ENCODE assay signal across 8 mouse cellular contexts in the genomic region with DNA sequence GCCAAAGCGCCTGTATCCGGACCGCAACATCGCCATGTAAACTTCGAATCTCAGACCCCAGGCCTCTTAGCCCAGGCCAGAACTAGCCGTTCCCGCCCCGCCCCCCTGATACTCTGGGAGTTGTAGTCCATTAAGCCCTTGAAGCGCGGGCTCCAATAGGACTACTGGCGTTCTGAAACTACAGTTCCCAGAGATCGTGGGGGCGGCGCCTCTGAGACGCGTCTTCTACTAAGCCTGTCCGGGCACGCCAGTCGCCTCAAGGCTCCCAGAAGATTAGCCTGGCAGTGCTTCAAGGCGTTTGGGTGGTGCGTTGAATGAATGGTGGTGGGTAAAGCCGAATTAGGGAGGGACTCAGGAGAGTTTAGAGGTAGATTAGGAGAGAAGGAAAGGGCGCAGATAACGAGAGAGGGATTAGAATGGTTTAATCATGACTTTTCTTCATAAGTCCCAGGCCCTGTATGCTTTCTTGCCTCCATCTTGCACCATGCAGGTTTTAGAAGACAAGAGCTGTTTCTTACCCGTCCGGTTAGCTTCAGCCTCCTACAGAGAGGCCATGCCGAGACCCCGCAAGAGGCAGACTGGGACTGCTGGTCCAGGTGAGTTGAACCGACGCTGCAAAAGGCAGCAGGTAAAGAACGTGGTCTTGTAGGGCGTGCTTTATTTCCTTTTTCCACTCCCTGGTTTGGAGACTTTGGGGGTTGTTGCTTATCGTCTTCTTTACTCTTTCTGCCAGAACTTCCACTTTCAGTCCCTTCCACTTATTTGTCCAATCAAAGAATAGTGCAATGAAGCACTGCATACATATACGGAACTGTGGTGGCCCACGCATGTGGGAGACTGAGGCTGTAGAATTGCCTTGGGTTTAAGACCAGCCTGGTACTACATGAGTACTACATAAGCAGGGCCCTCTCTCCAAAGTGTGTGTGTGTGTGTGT. TPM values are rescaled to one million over a fixed set of nuclear protein-coding genes. Genes with fewer than 3 reads are reported as not detected.
DNase-seq lines count a peak whose midpoint lies in the region; ATAC-seq and TF ChIP-seq lines count a peak whose summit lies in the region.

A gene (minus strand): TSS at position 106 of the 935 bp plus-strand sequence.
A gene (plus strand): TSS at position 250 of the 935 bp plus-strand sequence.

- ATAC-seq in forebrain, embryonic 15.5 days (replicated peaks), result peak; percentile 100
- ATAC-seq in neutrophil, adult 5-6 weeks (ENCODE audit: extremely low read depth, insufficient number of reproducible peaks, low FRiP score, poor library complexity, severe bottlenecking), result peak; percentile 99

- in situ Hi-C loops in ES-E14 (cut with MboI; ENCODE audit: low sequenced_read_pairs in 2 of 2, unreplicated experiment in 2 of 2), result no loop called here

- peak within 1 kb of the TSS; percentile 96 for H3K9ac ChIP-seq in ES-E14 (ENCODE audit: insufficient read depth, low read depth, low read length, poor library complexity, severe bottlenecking)
- H3K9ac ChIP-seq in forebrain, embryonic 15.5 days (replicated peaks), result peak within 1 kb of the TSS; percentile 80

- H3K27ac ChIP-seq in ES-E14 (ENCODE audit: insufficient read depth, low read depth, low read length, poor library complexity, severe bottlenecking), result no peak within 1 kb of the TSS
- peak within 1 kb of the TSS; percentile 69 for H3K27ac ChIP-seq in forebrain, embryonic 15.5 days (replicated peaks)

- TF ChIP-seq CTCF in lung, adult 2 months (IDR thresholded peaks at IDR 0.05; ENCODE audit: insufficient read depth, low read length), result no peak

- intact Hi-C loops in heart, postnatal 25 days (cut with DNase I), result loop anchor here (2.0 kb wide), 1 partner anchor 29 kb away; no protein-coding TSS in a partner anchor

- peak; percentile 72; the same call in 1 of the 2 replicates for TF ChIP-seq POLR2A in lung, adult 2 months (IDR thresholded peaks at IDR 0.05; ENCODE audit: borderline replicate concordance, extremely low read depth, low read depth, low read length)

- DNase-seq in ES-E14 (ENCODE audit: low read depth, low spot score), result peak; percentile 97
- DNase-seq in cerebellum, adult 11-12 months, result peak; percentile 96
- DNase-seq in heart, postnatal 25 days (ENCODE audit: low spot score), result peak; percentile 92
- peak; percentile 93 to 98 for DNase-seq in layer of hippocampus, adult 18-20 months (ENCODE audit: low spot score in 2 of 2)
- peak; percentile 89 for DNase-seq in lung, adult 2 months
- DNase-seq in thymus, adult 18-20 months, result peak; percentile 90

- H3K4me1 ChIP-seq in ES-E14 (ENCODE audit: control insufficient read depth in 2 of 2, insufficient read depth in 2 of 2, low read length in 2 of 2, poor library complexity in 1 of 2), result peaks cover 4 to 5% of the 10 kb centered on the region in 2 experiments; a peak in 3 of 4 replicates
- peaks cover 28% of the 10 kb centered on the region for H3K4me1 ChIP-seq in forebrain, embryonic 15.5 days
- peaks cover 4% of the 10 kb centered on the region; the same call in 1 of the 2 replicates for H3K4me1 ChIP-seq in lung, adult 2 months (ENCODE audit: control insufficient read depth, insufficient read depth, low read length)

- no peaks in the 10 kb centered on the region for H3K9me3 ChIP-seq in ES-E14 (ENCODE audit: control insufficient read depth, insufficient read depth, low read depth, low read length)
- no peaks in the 10 kb centered on the region for H3K9me3 ChIP-seq in forebrain, embryonic 15.5 days

- peak within 1 kb of the TSS; percentile 74 for H3K4me2 ChIP-seq in forebrain, embryonic 15.5 days (replicated peaks)

- H3K4me3 ChIP-seq in ES-E14 (ENCODE audit: insufficient read depth in 1 of 2, low read depth in 1 of 2, low read length in 2 of 2, poor library complexity in 1 of 2, severe bottlenecking in 1 of 2), result peak within 1 kb of the TSS; percentile 84 to 86
- peak within 1 kb of the TSS; percentile 83 for H3K4me3 ChIP-seq in forebrain, embryonic 15.5 days
- H3K4me3 ChIP-seq in lung, adult 2 months (replicated peaks; ENCODE audit: extremely low read depth, low read depth, low read length), result peak within 1 kb of the TSS; percentile 93

- WGBS in forebrain, embryonic 15.5 days, result 1% methylated on average over 35 of the region's 35 CpGs
- under 1% methylated on average over 35 of the region's 35 CpGs for WGBS in lung, adult 2 months

- peaks cover 8% of the 10 kb centered on the region for H3K36me3 ChIP-seq in ES-E14 (ENCODE audit: control insufficient read depth, insufficient read depth, low read length, poor library complexity, severe bottlenecking)
- peaks cover 4% of the 10 kb centered on the region for H3K36me3 ChIP-seq in forebrain, embryonic 15.5 days

- no peaks in the 10 kb centered on the region for H3K27me3 ChIP-seq in forebrain, embryonic 15.5 days

TF ChIP-seq in ES-E14, 5 proteins besides CTCF, POLR2A, EP300 and RAD21:
- TF ChIP-seq ZC3H11A (IDR thresholded peaks at IDR 0.05; ENCODE audit: borderline replicate concordance, low read depth, low read length) (no peak), HCFC1 (IDR thresholded peaks at IDR 0.05; ENCODE audit: borderline replicate concordance, insufficient read depth, low read length) (peak; percentile 96), ZNF384 (IDR thresholded peaks at IDR 0.05; ENCODE audit: low read depth, low read length) (no peak)

RNA-seq across cellular contexts. Expression of the first gene that starts in this region (rescaled TPM):
- 33.2 and 39.6 TPM in 2 replicates for total RNA-seq in ES-E14 (2012; rRNA removed)
- polyA plus RNA-seq in forebrain, embryonic 15.5 days (2015; fragmentation: Nextera tagmentation; extraction: Ambion mirVana), result 43.7 and 50.5 TPM in 2 replicates
- 10 to 100 TPM; 48.7 to 57.7 TPM for total RNA-seq in heart, postnatal 25 days (2021)
- total RNA-seq in layer of hippocampus, adult 18-20 months (2021), result 10 to 100 TPM; 41.0 to 41.2 TPM
- polyA plus RNA-seq in lung, adult 2 months (2012; rRNA removed), result 13.9 and 22.4 TPM in 2 replicates
- total RNA-seq in neutrophil, adult 5-6 weeks (2017), result 3.4 and 5.3 TPM in 2 replicates

RNA-seq across cellular contexts. Expression of the second gene that starts in this region (rescaled TPM):
- 103 and 112 TPM in 2 replicates for total RNA-seq in ES-E14 (2012; rRNA removed)
- polyA plus RNA-seq in forebrain, embryonic 15.5 days (2015; fragmentation: Nextera tagmentation; extraction: Ambion mirVana), result 142 and 149 TPM in 2 replicates
- 10 to 100 TPM; 24.9 to 28.9 TPM for total RNA-seq in heart, postnatal 25 days (2021)
- 100 to 1,000 TPM in 1 of 2 experiments, 10 to 100 TPM in 1; 92.7 to 100 TPM for total RNA-seq in layer of hippocampus, adult 18-20 months (2021)
- 4.3 and 6.7 TPM in 2 replicates for polyA plus RNA-seq in lung, adult 2 months (2012; rRNA removed)
- total RNA-seq in neutrophil, adult 5-6 weeks (2017), result 8.5 and 9.0 TPM in 2 replicates

Comparison
In these comparisons a context has a peak if more than half of its experiments do, and no peak if none do; other contexts are left out.
1. RNA of the second gene that starts in this region (polyA plus RNA-seq): 142 to 149 TPM in forebrain, embryonic 15.5 days; 4.3 to 6.7 TPM in lung, adult 2 months; every median in the first group is over 10 times any median in the second.
2. Peak in every context shown above with its lines, with median percentiles within 50 percentile points of each other: DNase-seq and H3K4me3 ChIP-seq.